Mouse (Mus musculus) liver, adult 2 months (tissue): ENCODE data around the gene Ptcra.

Experiments used
- CTCF ChIP-seq: fragments of 200-500 bp; IDR thresholded peaks from 2 replicates; pipeline ENCODE4 v1.5.1; 2011; ENCODE audit warnings: low read depth, low read length, control low read depth
- POLR2A ChIP-seq: fragments of 200-500 bp; IDR thresholded peaks from 2 replicates; pipeline ENCODE4 v1.6.1; 2011; ENCODE audit warnings: low read length, control low read depth; ENCODE audit not compliant: insufficient read depth; ENCODE audit errors: extremely low read depth

- TF ChIP-seq CTCF: no peak
- TF ChIP-seq POLR2A: no peak
Measured at GRCm38 (mm10) chr17:46801761-46802160, 38.2 kb upstream of the Ptcra start.
